Mouse (Mus musculus): ENCODE data around the gene Ctbs. TPM values are rescaled to one million over a fixed set of nuclear protein-coding genes. Genes with fewer than 3 reads are reported as not detected.
"Not testable (repeated sequence)": the region's sequence is repeated elsewhere in the genome, so short reads cannot be mapped to it uniquely, and the experiment has no call there.

Gene Ctbs
- 10 to 100 TPM in 1 of 2 experiments, 1 to 10 TPM in 1; 6.3 to 10.3 TPM for polyA plus RNA-seq (2017; shearing (Covaris generic))

DNA sequence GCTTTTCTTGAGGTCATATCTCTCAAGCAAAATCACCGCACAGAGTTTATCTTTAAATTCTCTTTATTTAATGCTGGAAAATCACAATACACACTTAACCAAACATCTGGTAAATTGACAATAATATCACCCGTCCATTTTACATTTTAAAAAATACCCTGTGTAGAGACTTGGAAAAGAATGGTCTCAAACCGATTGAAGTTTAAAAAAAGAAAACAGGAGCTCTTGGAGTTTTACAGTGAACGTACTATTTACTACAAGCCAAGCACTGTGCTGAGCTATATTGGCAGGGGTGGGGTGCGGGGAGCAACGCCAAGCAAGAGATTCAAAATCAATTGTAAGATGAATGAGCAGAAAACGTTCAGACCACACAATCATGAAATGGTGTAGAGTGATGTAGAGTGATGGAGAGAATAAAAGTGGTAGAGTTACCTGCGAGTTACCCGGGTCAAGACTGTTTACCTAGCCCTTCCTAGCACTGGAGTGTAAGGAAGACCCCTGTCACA, at the start of gene Ctbs:
TSS of gene Ctbs (plus strand) at position 51 of the 506 bp plus-strand sequence.
- no peak for ATAC-seq

GRCm38 (mm10) chr3:146403770-146404169, 45.8 kb upstream of the Ctbs start:
- ATAC-seq: no peak

DNA sequence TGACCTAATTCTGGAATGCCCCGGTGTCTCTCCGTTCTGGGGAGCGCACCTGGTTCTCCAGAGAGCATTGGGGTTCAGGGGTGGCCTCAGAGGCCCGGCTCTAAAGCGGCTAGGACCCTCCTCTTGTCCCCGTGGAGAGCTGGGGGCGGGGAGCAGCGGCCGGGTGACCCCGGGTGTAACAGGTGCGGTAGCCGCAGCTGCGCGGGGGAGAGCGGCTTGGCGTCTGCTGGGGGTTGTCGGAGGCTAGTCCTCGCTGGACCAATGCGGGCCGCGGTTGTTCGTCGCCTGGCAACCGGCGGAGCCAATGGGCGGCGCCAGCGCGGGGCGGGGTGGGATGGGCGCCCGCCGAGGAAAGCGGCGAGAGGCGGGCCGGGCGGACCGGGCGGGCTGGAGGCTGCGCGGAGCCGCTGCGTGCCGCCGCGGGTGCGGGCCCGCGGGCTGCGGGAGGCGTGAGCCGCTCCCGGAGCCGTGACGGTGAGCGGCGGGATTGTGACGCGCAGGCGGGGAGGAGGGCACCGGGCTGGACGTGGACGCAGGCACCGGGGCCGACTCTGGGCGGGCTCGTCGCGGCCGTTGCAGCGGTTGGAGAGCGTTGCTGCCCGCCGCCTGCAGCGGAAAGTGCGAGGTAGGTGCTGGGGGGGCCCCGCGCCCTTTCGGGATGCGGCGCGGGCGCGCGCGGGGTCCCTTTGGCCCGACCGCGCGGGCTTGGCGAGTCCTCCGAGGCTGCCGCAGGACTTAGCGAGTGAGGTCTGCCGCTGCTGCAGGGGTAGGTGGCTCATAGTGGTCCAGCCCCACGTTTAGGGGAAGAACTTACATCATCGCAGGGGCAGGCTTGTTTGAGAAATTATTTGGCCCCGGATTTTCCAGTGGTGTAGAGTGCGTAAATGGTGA, 45.0 kb upstream of the Ctbs start, which contains the start of gene Ssx2ip:
TSS of gene Ssx2ip (plus strand) at position 332 of the 891 bp plus-strand sequence.
- peak; percentile 93 for ATAC-seq

- no peak for ATAC-seq
Observed at GRCm38 (mm10) chr3:146405213-146406006, 44.2 kb upstream of the Ctbs start.

- no peak for ATAC-seq
Observed at GRCm38 (mm10) chr3:146406007-146406341, 43.6 kb upstream of the Ctbs start.

DNA sequence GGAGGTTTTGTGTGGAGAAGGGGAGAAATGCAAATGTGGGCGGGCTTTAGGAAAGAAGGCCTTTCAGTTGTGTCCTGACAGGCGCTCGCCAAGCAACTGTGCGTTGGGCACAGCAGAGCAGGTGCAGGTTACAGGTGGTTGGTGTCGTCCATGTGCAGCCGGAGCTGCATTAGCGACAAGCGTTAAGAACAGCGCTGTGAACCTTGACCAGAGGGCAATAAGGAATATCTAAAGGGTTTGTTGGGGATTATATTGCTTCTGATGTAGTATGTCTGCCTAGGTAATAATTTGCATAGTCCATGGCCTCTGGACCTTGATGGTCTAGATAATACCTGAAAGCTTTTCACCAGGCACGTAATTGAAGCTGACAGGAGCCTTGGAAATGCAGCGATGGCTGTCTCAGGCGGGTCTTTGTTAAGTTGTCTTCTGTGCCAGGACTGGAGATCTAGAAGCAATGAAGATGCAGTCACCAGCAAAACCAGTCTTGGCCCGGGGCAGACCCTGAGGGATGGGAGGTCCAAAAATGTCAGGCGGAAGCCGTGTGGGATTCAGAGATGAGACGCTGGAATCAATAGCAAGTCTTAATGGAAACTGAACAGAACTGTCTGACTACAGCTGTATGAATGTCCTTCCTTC, 42.4 kb upstream of the Ctbs start:
- ATAC-seq: no peak

GRCm38 (mm10) chr3:146410114-146410513, 39.5 kb upstream of the Ctbs start:
- ATAC-seq: no peak

DNA sequence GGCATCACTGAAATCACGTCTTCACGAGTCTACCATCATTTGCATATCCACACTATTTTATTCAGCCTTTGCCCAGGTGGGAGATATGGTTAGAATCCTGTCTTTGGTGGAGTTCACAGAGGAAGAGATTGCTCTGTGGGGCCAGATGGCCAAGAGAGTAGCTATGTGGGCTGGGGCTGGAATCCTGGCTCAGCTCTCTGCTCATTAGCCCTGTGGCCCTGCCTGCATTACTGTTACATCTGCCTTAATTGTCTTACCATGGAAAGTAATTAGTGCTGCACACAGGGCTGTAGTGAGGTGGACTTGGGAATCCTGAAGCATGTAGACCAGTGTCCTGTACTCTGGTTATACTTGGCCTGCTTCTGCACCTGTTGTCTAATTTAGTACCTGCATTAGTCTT, 37.6 kb upstream of the Ctbs start:
- no peak for ATAC-seq

DNA sequence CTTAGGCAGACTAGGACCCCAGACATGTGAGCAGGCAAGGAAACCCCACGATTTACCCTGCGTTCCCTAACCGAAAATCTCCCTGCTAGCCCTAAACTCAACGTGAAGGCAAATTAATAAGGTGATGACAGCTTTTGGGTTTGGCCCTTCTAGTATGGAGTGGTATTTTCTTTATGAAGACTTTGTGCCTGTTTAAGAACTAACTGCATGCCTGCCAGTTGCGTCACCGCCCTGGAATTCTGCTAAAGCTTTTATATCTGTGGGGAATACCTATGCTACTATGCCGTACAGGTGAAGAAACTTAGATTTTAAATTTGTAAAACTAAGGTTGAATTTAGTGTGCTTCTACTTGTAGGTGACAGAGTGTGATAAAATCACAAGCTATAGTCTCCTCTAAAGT, 37.1 kb upstream of the Ctbs start:
- ATAC-seq: no peak

DNA sequence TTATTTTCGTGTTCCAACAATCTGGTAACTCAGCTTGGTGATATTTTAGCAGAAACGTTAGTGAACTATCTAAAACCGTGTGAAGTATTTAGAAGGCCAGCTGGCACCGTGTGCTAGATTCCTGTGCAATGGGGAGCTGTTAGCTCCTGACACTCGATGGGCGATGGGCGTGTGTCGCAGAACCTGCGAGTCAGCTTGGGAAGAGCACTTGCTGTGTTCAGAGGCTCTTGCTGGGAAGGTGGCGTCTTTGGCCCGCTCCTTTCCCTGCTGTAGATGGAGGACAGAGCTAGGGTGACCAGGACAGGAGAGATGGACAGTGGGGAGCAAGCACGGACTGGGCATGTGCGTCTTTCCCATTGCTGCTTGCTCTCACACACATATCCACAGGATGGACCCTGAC, 36.6 kb upstream of the Ctbs start:
- no peak for ATAC-seq

- ATAC-seq: no peak
Observed at GRCm38 (mm10) chr3:146413992-146414391, 35.6 kb upstream of the Ctbs start.

GRCm38 (mm10) chr3:146414555-146414954, 35.0 kb upstream of the Ctbs start:
- ATAC-seq: no peak

GRCm38 (mm10) chr3:146417873-146418272, 31.7 kb upstream of the Ctbs start:
- ATAC-seq: no peak

- no peak for ATAC-seq
Observed at GRCm38 (mm10) chr3:146418901-146419300, 30.7 kb upstream of the Ctbs start.

GRCm38 (mm10) chr3:146419534-146419933, 30.1 kb upstream of the Ctbs start:
- ATAC-seq: no peak

GRCm38 (mm10) chr3:146419992-146420537, 29.5 kb upstream of the Ctbs start:
- no peak for ATAC-seq

GRCm38 (mm10) chr3:146421787-146422186, 27.8 kb upstream of the Ctbs start:
- peak; percentile 34 for ATAC-seq

- no peak for ATAC-seq
Observed at GRCm38 (mm10) chr3:146423710-146424109, 25.9 kb upstream of the Ctbs start.

GRCm38 (mm10) chr3:146424306-146424900, 25.2 kb upstream of the Ctbs start:
- ATAC-seq: no peak

DNA sequence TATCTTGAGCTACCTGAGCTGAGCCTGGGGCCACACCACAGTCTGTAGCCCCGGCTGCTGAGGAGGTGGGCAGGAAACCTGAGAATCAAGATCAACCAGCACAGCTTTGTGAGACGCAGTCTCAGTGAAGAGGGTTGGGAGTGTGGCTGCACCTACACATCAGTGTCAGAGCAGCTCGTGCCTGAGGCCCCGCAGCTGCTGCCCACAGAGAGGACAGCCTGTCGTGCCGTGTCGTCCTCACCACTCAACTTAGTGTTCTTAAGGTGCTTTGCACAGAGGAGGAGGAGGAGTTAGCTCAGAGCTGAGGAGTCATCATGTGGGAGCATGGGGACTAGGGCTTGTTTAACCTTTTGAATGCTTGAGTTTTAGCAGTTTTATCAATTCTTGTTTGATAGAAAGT, 23.7 kb upstream of the Ctbs start:
- no peak for ATAC-seq

GRCm38 (mm10) chr3:146426489-146426888, 23.1 kb upstream of the Ctbs start:
- no peak for ATAC-seq

- not testable (repeated sequence) for ATAC-seq
Observed at GRCm38 (mm10) chr3:146433063-146433462, 16.5 kb upstream of the Ctbs start.

All from activated CD4-positive, CD25-positive, alpha-beta regulatory T cell, adult 4 months (primary cell).